Mouse (Mus musculus) liver, adult 2 months (tissue): ENCODE results near the gene Sgcd.

Experiments
- CTCF ChIP-seq: fragments of 200-500 bp; IDR thresholded peaks from 2 replicates; pipeline ENCODE4 v1.5.1; 2011; ENCODE audit warnings: low read depth, low read length, control low read depth
- POLR2A ChIP-seq: fragments of 200-500 bp; IDR thresholded peaks from 2 replicates; pipeline ENCODE4 v1.6.1; 2011; ENCODE audit warnings: low read length, control low read depth; ENCODE audit not compliant: insufficient read depth; ENCODE audit errors: extremely low read depth

- TF ChIP-seq CTCF (no peak), POLR2A (no peak)
Observed at GRCm38 (mm10) chr11:47117896-47118295, 870.9 kb downstream of the Sgcd start.
